Mouse (Mus musculus) intestine, embryonic 14.5 days (tissue): ENCODE measurements at regions not wholly inside any gene's neighbourhood (a gene's known extent, or its start where the extent isn't known, plus 50 kb on each side); places are given as distances from the start of the nearest gene placed in this dataset.

ENCODE experiments used
- ATAC-seq: fragments of 200-750 bp; cut with Nextera tagmentation; replicated peaks from 2 replicates; pipeline ENCODE4 v1.8.0; 2017; ENCODE audit warnings: low read depth, moderate number of reproducible peaks, moderate TSS enrichment, moderate library complexity; ENCODE audit not compliant: low FRiP score, low TSS enrichment
- DNase-seq: peaks from one replicate; pipeline ENCODE4 v3.0.0-alpha.2; 2018; ENCODE audit warnings: low spot score
- H3K27ac ChIP-seq: fragments of 300-500 bp; sonication (generic); 2 replicates; pipeline ENCODE4 v1.5.1; 2014; ENCODE audit warnings: low read depth, mild to moderate bottlenecking, control low read depth
- H3K27me3 ChIP-seq: fragments of 300-500 bp; sonication (generic); replicated peaks from 2 replicates; pipeline ENCODE4 v1.6.1; 2014; ENCODE audit warnings: low read length, control low read depth; ENCODE audit not compliant: control insufficient read depth, insufficient read depth
- H3K36me3 ChIP-seq: fragments of 300-500 bp; sonication (generic); 2 replicates; pipeline ENCODE4 v1.6.1; 2014; ENCODE audit warnings: low read length, control low read depth; ENCODE audit not compliant: control insufficient read depth, insufficient read depth
- H3K4me1 ChIP-seq: fragments of 300-500 bp; sonication (generic); replicated peaks from 2 replicates; pipeline ENCODE4 v1.6.1; 2014; ENCODE audit warnings: low read length, control low read depth, mixed read lengths; ENCODE audit not compliant: control insufficient read depth, insufficient read depth
- H3K4me2 ChIP-seq: fragments of 300-500 bp; sonication (generic); 2 replicates; pipeline ENCODE4 v1.6.1; 2014; ENCODE audit warnings: low read length
- H3K4me3 ChIP-seq: fragments of 300-500 bp; sonication (generic); 2 replicates; pipeline ENCODE4 v1.5.1; 2014; ENCODE audit warnings: low read depth, low read length, control low read depth, mixed read lengths
- H3K9ac ChIP-seq: fragments of 300-500 bp; sonication (generic); 2 replicates; pipeline ENCODE4 v1.6.1; 2014; ENCODE audit warnings: mild to moderate bottlenecking, low read length
- H3K9me3 ChIP-seq: fragments of 300-500 bp; sonication (generic); 2 replicates; pipeline ENCODE4 v1.6.1; 2016; ENCODE audit warnings: low read length, control low read depth; ENCODE audit not compliant: control insufficient read depth
- WGBS: fragments of 180-500 bp; shearing (Covaris S2); extraction: QIAGEN DNeasy Blood & Tissue Kit; methylation state at CpG from one replicate; pipeline ENCODE4 v1.1.7; 2014; 5-methylcytosine and 5-hydroxymethylcytosine counted together

DNA sequence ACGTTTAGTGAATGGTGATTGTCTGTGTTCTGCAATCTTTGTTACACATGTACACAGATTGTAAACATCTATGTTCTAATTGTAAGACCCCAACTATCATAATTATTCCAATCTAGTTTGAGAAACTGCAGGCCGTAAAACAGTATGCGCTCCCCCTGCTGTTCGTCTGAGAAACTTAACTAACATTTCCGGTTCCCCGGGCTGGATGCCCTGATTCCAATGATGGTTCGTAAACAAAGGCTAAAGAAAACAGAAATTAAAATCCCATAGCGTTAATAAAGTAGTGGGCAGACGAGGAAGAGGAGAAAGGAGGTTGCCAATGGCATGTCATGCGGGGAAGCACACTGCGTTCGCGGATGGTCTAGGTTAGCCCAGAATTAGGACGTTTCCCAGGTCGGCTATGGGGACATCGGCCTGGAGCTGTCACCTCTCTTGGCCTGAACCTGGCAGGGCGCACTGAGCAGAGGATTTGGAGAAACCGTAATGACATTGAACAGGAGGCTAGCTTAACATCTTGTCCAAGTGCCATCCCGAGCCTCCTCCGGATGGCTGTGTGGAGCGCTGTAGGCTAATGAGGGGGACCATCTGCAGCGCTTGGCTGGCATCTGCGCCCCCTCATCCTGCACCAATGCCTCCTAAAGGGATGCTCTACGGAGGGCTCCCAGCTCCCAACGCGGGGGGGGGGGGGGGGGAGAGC, 55.7 kb upstream of the Hnrnpa3 start:
- no peaks in the 10 kb centered on the region for H3K9me3 ChIP-seq
- 0 out of 2 replicates have a peak, but pooled peaks have one; percentile 36 for ATAC-seq
- H3K27ac ChIP-seq: no peak overlapping the region
- H3K27me3 ChIP-seq: no peaks in the 10 kb centered on the region
- H3K4me2 ChIP-seq: peak overlapping the region; percentile 60
- DNase-seq: no peak
- 17% methylated on average over 24 of the region's 26 CpGs for whole genome bisulfite sequencing
- no peaks in the 10 kb centered on the region for H3K36me3 ChIP-seq
- peak overlapping the region; percentile 34 for H3K4me3 ChIP-seq
- peaks cover 3% of the 10 kb centered on the region; the same call in 1 of the 2 replicates for H3K4me1 ChIP-seq
- H3K9ac ChIP-seq: peak overlapping the region; percentile 27; the same call in 1 of the 2 replicates

DNA sequence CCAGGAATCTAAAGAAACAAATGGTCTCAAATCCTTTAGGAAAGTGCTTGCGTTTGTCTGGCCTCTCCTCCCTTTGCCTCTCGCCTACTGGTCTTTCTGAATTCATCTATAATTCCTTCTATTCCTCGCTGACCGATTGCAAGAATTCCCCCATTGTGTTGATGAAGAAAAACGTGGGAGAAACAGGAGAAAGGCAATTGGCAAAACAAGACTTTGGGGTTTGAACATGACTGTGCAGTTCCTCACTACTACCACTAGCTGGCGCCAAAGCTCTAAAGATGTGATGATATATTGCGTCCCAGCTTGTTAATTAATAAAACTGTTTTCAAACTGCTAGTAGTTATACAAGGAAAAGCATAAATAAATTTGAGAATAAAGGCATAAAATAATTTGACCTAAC, 53.4 kb upstream of the Hnrnpa3 start:
- Histone ChIP-seq H3K4me2 (0 out of 2 replicates have a peak overlapping the region, but pooled peaks have one; percentile 7), H3K4me1 (peaks cover 11% of the 10 kb centered on the region; the same call in 1 of the 2 replicates), H3K27ac (no peak overlapping the region), H3K4me3 (no peak overlapping the region), H3K27me3 (peaks cover 4% of the 10 kb centered on the region), H3K9me3 (no peaks in the 10 kb centered on the region), H3K36me3 (no peaks in the 10 kb centered on the region), H3K9ac (no peak overlapping the region)
- DNase-seq (no peak), ATAC-seq (no peak)
- 2% methylated on average over 7 of the region's 7 CpGs for WGBS

DNA sequence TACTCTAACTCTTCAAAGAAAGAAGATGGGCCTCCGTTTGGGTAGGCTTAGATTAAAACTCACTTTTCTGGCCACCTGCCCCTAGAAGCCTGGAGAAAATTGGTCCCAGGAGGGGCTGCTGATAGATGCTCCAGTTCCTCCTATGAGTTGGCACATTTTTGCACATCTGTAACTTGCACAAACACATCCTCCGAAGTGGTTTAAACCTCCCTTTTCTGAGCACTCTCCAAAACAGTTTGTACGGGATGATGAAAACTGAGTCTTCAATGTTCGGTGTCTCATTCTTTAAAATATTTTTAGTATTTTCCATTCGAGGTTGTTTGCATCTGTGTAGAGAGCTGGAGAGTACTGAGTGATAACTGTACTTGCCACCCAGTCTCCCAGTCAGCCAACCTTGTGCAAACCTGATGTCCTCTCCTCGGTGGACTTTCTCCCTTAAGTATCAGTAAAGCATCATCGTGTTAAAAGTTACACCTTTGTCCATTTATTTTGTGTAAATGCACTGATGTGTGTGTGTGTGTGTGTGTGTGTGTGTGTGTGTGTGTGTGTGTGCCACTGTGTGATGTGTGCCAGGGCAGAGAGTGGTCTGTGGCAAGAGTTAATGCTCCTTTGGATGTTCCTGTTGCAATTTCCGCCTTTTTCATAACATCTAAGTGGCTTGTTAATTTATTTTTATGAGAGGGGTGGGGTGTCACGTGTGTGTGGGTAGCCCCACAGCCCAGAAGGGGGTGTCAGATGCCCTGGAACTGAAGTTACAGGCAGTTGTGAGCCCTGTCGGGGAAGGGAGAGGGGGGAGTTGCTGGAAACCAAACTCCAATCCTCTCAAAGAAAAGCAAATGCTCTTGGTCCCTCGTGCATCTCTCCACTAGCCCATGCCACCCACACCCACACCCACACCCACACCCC, 51.8 kb upstream of the Hnrnpa3 start:
- ATAC-seq (no peak), DNase-seq (no peak)
- H3K36me3 ChIP-seq: no peaks in the 10 kb centered on the region
- H3K4me2 ChIP-seq: no peak overlapping the region
- no peak overlapping the region for H3K27ac ChIP-seq
- peaks cover 11% of the 10 kb centered on the region; the same call in 1 of the 2 replicates for H3K4me1 ChIP-seq
- H3K9me3 ChIP-seq: no peaks in the 10 kb centered on the region
- WGBS: 57% methylated on average over 11 of the region's 11 CpGs
- no peak overlapping the region for H3K9ac ChIP-seq
- peaks cover 4% of the 10 kb centered on the region for H3K27me3 ChIP-seq
- no peak overlapping the region for H3K4me3 ChIP-seq

DNA sequence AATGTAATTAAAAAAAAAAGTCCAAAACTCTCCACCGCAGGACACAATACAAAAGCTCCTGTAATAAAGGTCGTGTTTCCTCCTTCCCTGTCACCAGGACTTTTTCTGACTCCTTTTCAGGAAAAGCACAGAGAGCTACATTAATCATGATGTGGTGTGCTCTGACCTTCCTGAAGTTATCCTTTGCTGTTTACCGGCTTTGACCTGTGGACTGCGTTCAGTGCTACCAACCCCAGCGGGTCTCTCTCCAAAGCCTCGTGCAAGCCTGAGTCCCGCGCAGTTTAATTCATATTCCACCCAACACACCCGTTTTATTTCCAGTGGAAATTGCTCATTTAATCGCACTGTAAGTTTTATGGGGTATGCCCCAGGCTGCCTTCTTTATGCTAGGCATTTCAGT, 51.1 kb upstream of the Hnrnpa3 start:
- no peak for ATAC-seq
- H3K27me3 ChIP-seq: peaks cover 4% of the 10 kb centered on the region
- H3K36me3 ChIP-seq: no peaks in the 10 kb centered on the region
- H3K4me3 ChIP-seq: no peak overlapping the region
- no peak for DNase-seq
- peaks cover 16% of the 10 kb centered on the region; the same call in 1 of the 2 replicates for H3K4me1 ChIP-seq
- no peak overlapping the region for H3K4me2 ChIP-seq
- no peak overlapping the region for H3K27ac ChIP-seq
- no peak overlapping the region for H3K9ac ChIP-seq
- H3K9me3 ChIP-seq: no peaks in the 10 kb centered on the region
- whole genome bisulfite sequencing: 56% methylated on average over 10 of the region's 10 CpGs

DNA sequence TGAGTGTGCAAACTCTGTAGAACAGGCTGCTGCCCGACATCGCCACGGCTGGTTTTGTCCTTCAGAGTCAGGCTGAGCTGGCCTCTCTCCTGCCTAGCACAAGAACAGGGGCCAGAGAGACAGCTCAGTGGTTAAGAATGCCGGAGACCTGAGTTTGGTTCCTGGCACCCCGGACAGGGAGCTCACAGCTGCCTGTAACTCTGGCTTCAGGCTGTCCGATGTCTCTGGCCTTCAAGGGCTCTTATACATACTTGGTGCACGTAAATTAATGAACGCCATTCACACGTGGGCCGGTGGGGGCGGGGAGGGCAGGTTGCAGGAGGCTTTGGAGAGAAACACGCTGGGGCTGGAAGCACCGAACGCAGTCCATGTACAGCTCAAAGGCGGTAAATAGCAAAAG, 50.6 kb upstream of the Hnrnpa3 start:
- WGBS: 55% methylated on average over 15 of the region's 15 CpGs
- H3K36me3 ChIP-seq: no peaks in the 10 kb centered on the region
- peaks cover 21% of the 10 kb centered on the region for H3K4me1 ChIP-seq
- H3K27me3 ChIP-seq: peaks cover 4% of the 10 kb centered on the region
- H3K9ac ChIP-seq: no peak overlapping the region
- no peak overlapping the region for H3K4me2 ChIP-seq
- no peak overlapping the region for H3K4me3 ChIP-seq
- no peak for ATAC-seq
- DNase-seq: no peak
- H3K9me3 ChIP-seq: no peaks in the 10 kb centered on the region
- no peak overlapping the region for H3K27ac ChIP-seq

DNA sequence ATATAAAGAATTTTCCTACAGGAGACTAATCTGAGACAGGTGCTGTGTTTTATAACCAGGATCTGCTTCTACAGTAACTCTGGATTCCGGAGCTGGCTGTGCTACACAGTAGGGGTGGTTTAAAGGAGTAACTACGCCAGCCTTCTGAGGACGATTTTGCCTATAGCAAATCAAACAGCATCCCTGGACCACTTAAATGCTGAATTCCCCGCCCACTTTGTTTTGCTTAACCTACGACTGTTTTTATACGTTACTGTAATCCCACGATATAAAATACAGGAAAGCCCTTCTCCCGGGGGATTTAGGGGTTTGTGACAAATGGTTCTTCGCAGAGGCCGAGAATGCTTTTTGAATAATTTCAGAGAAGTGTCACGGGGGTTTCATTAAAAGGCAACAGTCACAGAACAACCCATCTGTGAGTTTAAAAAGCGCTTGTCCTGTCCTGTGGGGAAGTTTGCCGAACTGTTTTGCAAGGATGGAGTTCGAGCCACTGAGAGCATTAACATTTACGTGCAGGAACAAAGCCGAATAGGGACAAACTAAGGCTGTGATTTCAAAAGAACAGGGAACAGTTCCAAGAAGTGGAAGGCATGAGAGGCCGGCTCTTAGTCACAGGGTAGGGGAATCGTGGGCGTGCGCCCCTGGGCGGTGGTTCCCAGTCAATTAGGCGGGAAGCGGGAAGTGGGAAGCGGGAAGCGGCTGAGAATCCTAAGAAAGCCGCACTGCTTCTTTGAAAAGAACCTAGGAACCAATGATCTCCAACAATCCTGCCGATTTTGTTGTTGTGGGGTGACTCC, 49.7 kb upstream of the Hnrnpa3 start:
- Histone ChIP-seq H3K27ac (no peak overlapping the region), H3K36me3 (no peaks in the 10 kb centered on the region), H3K4me3 (peak overlapping the region; percentile 19), H3K4me1 (peaks cover 25% of the 10 kb centered on the region), H3K9ac (peak overlapping the region; percentile 22; the same call in 1 of the 2 replicates), H3K4me2 (peak overlapping the region; percentile 47), H3K9me3 (no peaks in the 10 kb centered on the region), H3K27me3 (peaks cover 4% of the 10 kb centered on the region)
- WGBS: 25% methylated on average over 27 of the region's 27 CpGs
- no peak for ATAC-seq
- no peak for DNase-seq
